In the genomic region with DNA sequence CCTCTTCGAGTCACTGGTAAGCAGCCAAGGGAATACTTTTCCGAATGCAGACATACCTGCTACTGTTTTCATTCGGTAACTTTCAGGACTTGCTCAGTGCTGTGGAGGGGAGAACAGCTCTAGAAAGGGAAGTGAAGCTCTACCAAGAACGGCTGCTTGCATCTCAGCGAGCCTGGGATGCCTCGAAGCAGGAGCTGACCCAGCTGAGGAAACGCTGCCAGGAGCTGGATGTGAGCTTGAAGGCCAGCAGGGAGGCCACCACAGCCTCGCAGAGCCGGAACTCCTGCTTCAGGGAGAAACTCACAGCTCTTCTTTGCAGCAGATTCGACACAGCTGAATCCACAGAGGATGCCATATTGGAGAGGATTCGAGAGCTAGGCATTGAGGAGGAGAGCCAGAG, we compare ENCODE assay signal across 16 mouse cellular contexts. TPM values are rescaled to one million over a fixed set of nuclear protein-coding genes. Genes with fewer than 3 reads are reported as not detected.
DNase-seq lines count a peak whose midpoint lies in the region; ATAC-seq lines count a peak whose summit lies in the region.
"Had no signal": no experiment of that assay in that cellular context is flagged by ENCODE, and none has a peak within 500 bp of the region (broad histone marks: within the 10 kb centered on the region; RNA-seq: fewer than 3 reads in every experiment).

No protein-coding gene starts in this region.

- H3K4me3 ChIP-seq in forebrain, embryonic 13.5 days = no peak overlapping the region
- no peak overlapping the region for H3K4me3 ChIP-seq in midbrain, embryonic 14.5 days (replicated peaks; ENCODE audit: low read depth, low read length)
- H3K4me3 ChIP-seq: erythroblast, embryonic 14.5 days; hindbrain, embryonic 10.5 days; midbrain, embryonic 12.5 days had no signal

- intact Hi-C loops in heart, postnatal 10 days (cut with DNase I) = no loop called here

- peak; percentile 14 to 23 for DNase-seq in heart, postnatal 10 days
- DNase-seq in heart, adult 9 months (ENCODE audit: low spot score in 2 of 2) = no peak
- DNase-seq in urinary bladder, postnatal 14 days (ENCODE audit: low spot score) = peak; percentile 28
- DNase-seq in urinary bladder, adult 2 months (ENCODE audit: low spot score) = no peak
- peak; percentile 32 for DNase-seq in kidney, postnatal 14 days
- peak; percentile 44 for DNase-seq in testis, postnatal 14 days (ENCODE audit: low spot score)
- DNase-seq in midbrain, embryonic 14.5 days = no peak
- DNase-seq: liver; lung, adult 18-20 months; lung, postnatal 36 days had no signal

- no peaks in the 10 kb centered on the region for H3K9me3 ChIP-seq in forebrain, embryonic 13.5 days (replicated peaks)
- H3K9me3 ChIP-seq in midbrain, embryonic 14.5 days (ENCODE audit: control insufficient read depth, low read length) = no peaks in the 10 kb centered on the region
- H3K9me3 ChIP-seq: hindbrain, embryonic 10.5 days; midbrain, embryonic 12.5 days had no signal

- no peaks in the 10 kb centered on the region for H3K4me1 ChIP-seq in forebrain, embryonic 13.5 days
- no peaks in the 10 kb centered on the region for H3K4me1 ChIP-seq in midbrain, embryonic 14.5 days (ENCODE audit: control insufficient read depth, insufficient read depth, low read length)
- H3K4me1 ChIP-seq: hindbrain, embryonic 10.5 days; midbrain, embryonic 12.5 days had no signal

- 87% methylated on average over 11 of the region's 11 CpGs for WGBS in forebrain, embryonic 13.5 days
- 85% methylated on average over 11 of the region's 11 CpGs for WGBS in midbrain, embryonic 14.5 days

- no peak overlapping the region for H3K9ac ChIP-seq in forebrain, embryonic 13.5 days
- no peak overlapping the region for H3K9ac ChIP-seq in midbrain, embryonic 14.5 days (replicated peaks; ENCODE audit: low read length)
- H3K9ac ChIP-seq: midbrain, embryonic 12.5 days had no signal

- H3K4me2 ChIP-seq in forebrain, embryonic 13.5 days = no peak overlapping the region
- no peak overlapping the region for H3K4me2 ChIP-seq in midbrain, embryonic 14.5 days (ENCODE audit: low read length)
- H3K4me2 ChIP-seq: heart, embryonic 11.5 days; midbrain, embryonic 12.5 days had no signal

- H3K27me3 ChIP-seq in forebrain, embryonic 13.5 days = no peaks in the 10 kb centered on the region
- H3K27me3 ChIP-seq in midbrain, embryonic 14.5 days (ENCODE audit: control insufficient read depth, insufficient read depth, low read length) = no peaks in the 10 kb centered on the region
- H3K27me3 ChIP-seq: midbrain, embryonic 12.5 days had no signal

- no peaks in the 10 kb centered on the region for H3K36me3 ChIP-seq in forebrain, embryonic 13.5 days (ENCODE audit: poor library complexity, severe bottlenecking)
- no peaks in the 10 kb centered on the region for H3K36me3 ChIP-seq in midbrain, embryonic 14.5 days (ENCODE audit: control insufficient read depth, insufficient read depth, low read length)
- H3K36me3 ChIP-seq: hindbrain, embryonic 10.5 days; midbrain, embryonic 12.5 days had no signal

- H3K27ac ChIP-seq in forebrain, embryonic 13.5 days = no peak overlapping the region
- no peak overlapping the region for H3K27ac ChIP-seq in midbrain, embryonic 14.5 days (replicated peaks; ENCODE audit: low read depth, low read length)
- H3K27ac ChIP-seq: hindbrain, embryonic 10.5 days; midbrain, embryonic 12.5 days had no signal

- ATAC-seq in forebrain, embryonic 13.5 days = no peak
- ATAC-seq in midbrain, embryonic 14.5 days (ENCODE audit: low FRiP score, low TSS enrichment) = no peak
- ATAC-seq: inflammation-experienced regulatory T-cells, adult 6 months had no signal

RNA-seq across cellular contexts. Expression of gene Ccdc170, which starts 51.6 kb away (rescaled TPM):
- total RNA-seq in heart, postnatal 10 days (2021) = under 1 TPM; 0.07 to 0.34 TPM
- 0.30 and 0.65 TPM in 2 replicates for polyA plus RNA-seq in urinary bladder, adult 2 months (2012; rRNA removed)
- 0.25 and 0.45 TPM in 2 replicates for polyA plus RNA-seq in forebrain, embryonic 13.5 days (2015; fragmentation: Nextera tagmentation; extraction: Ambion mirVana)
- polyA plus RNA-seq in midbrain, embryonic 14.5 days (2014; fragmentation: Nextera tagmentation; extraction: Ambion mirVana) = 0.11 and 0.14 TPM in 2 replicates
- polyA plus RNA-seq: erythroblast, embryonic 14.5 days; heart, embryonic 11.5 days; inflammation-experienced regulatory T-cells, adult 6 months had no signal

Comparison
In these comparisons a context has a peak if more than half of its experiments do, and no peak if none do; other contexts are left out.
1. DNase-seq: peak in heart, postnatal 10 days (2 of 2), urinary bladder, postnatal 14 days (single experiment), kidney, postnatal 14 days (single experiment) and testis, postnatal 14 days (single experiment); none in heart, adult 9 months (0 of 2), urinary bladder, adult 2 months (single experiment) and midbrain, embryonic 14.5 days (single experiment).